Mouse (Mus musculus): ENCODE measurements around the gene Uba7. TPM values are rescaled to one million over a fixed set of nuclear protein-coding genes. Genes with fewer than 3 reads are reported as not detected.

Gene Uba7
- polyA plus RNA-seq (2015; fragmentation: Nextera tagmentation; extraction: Ambion mirVana), result 74.5 and 86.4 TPM in 2 replicates

DNA sequence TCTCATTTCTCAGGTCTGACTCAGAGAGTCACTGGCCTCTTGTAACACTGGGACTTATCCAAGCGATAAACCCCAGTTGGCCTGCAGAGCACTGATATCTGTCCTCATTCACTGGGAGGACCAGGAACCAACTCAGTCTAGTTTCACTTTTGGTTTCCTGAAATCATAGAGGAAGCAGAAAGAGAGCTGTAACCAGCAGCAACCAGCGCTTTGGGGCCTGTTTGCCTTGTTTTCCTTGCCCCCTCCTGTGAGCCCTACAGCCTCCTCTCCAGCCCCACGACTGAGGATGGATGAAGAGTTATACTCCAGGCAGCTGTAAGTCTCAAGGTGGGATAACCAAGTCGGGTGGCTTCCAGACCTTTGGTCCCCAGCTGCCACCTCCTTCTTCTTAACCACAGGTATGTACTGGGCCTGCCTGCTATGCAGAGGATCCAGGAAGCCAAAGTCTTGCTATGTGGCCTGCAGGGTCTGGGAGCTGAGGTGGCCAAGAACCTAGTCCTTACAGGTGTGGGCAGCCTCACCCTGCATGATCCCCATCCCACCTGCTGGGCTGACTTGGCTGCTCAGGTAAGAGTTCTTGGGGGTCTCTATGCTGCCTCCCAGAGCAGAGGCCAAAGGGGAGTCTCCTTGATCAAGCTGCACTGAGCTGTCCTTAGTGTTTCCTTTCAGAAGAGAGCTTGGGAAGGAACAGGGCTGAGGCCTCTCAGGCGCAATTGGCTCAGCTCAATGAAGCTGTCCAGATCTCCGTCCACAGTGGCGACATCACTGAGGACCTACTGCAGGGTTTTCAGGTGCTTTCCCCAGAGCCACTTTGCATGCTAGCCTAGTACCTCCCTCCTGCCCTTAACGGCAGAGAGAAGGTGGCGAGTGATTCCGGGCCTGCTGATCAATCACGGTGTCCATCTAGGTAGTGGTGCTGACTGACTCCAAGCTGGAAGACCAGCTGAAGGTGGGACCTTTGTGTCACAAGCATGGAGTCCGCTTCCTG, at the start of gene Uba7:
Gene Uba7, plus strand, starts transcription at position 107 of the 988 bp plus-strand sequence.

DNA sequence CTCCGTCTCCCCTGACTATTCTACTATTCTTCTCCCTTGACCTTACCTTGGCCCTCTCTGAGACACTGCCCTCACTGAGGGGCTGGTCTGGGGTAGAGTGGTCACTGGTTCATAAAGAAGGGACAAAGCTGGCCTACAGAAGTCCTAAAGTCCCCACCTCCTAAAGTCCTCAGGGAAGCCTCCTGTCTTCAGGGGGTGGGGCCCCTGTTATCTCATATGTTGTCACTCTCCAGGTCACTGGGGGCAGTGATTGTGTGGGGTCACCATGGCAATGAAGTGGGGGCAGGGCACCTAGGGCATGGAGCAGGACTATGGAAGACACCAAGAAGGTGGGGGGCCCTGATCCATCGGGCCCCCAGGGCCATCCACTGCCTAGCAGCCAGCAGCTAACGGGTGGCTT, 47.1 kb upstream of the Uba7 start, which contains the start of gene Actl11:
Gene Actl11, plus strand, starts transcription at position 301 of the 400 bp plus-strand sequence.

GRCm38 (mm10) chr9:107935374-107935773, 39.9 kb upstream of the Uba7 start, which contains the start of gene Camkv:
TSS of gene Camkv (plus strand) at chr9:107935674.

DNA sequence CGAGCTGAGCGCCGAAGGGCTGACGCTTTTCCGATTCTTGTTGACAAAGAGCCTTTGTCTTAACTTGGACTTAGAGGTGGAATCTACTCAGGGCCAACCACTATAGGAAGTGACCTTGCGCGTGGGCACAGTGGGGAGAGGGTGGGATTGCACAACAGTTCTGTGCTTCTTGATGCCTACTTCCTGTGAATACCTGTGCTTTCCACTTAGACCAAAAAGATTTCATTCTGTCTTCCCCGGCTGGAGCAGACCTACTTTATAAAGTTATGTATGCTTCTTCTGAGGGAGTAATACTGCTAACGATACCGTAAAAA, 25.4 kb upstream of the Uba7 start, which contains the start of gene Traip:
Gene Traip, plus strand, starts transcription at position 215 of the 314 bp plus-strand sequence.

DNA sequence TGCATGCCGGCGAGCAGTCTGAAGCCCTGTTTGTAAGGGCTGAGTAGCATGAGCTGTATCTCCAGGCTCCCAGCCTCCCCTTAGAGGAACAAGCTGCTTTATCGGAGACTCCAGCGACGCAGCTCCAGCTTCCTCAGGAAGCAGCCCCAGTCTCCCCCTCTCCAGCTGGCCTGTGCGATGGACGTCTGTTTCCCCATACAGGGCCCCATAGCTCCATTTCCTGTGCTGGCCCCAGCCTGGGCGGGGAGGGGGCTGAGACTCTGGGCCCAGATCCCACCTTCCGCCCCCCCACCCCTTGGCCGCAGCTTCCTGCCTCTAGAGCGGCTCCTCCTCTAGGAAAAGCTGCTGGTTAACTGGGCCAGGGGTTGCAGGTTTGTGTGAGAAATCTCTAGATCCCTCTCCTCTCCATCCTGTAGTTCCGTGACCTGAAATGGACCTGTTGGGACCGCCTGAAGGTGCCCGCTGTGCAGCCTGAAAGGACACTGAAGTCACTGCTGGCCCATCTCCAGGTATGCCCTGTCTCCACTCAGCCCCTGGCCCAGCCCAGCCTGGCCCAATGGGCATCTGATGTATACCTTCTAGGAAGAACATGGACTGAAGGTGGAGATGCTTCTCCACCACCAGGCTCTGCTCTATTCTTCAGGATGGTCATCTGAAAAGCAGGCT, 7.5 kb downstream of the Uba7 start, which contains the start of gene Gm20661:
Gene Gm20661, plus strand, starts transcription at position 378 of the 666 bp plus-strand sequence.

GRCm38 (mm10) chr9:107985131-107986119, 10.1 kb downstream of the Uba7 start, which contains the start of gene Inka1:
TSS of gene Inka1 (minus strand) at chr9:107985879.

GRCm38 (mm10) chr9:107992197-107992596, 16.9 kb downstream of the Uba7 start, which contains the start of gene Cdhr4:
TSS of gene Cdhr4 (plus strand) at chr9:107992497.

GRCm38 (mm10) chr9:107996049-107996448, 20.7 kb downstream of the Uba7 start, which contains the start of gene Gm20662:
TSS of gene Gm20662 (plus strand) at chr9:107996349.

DNA sequence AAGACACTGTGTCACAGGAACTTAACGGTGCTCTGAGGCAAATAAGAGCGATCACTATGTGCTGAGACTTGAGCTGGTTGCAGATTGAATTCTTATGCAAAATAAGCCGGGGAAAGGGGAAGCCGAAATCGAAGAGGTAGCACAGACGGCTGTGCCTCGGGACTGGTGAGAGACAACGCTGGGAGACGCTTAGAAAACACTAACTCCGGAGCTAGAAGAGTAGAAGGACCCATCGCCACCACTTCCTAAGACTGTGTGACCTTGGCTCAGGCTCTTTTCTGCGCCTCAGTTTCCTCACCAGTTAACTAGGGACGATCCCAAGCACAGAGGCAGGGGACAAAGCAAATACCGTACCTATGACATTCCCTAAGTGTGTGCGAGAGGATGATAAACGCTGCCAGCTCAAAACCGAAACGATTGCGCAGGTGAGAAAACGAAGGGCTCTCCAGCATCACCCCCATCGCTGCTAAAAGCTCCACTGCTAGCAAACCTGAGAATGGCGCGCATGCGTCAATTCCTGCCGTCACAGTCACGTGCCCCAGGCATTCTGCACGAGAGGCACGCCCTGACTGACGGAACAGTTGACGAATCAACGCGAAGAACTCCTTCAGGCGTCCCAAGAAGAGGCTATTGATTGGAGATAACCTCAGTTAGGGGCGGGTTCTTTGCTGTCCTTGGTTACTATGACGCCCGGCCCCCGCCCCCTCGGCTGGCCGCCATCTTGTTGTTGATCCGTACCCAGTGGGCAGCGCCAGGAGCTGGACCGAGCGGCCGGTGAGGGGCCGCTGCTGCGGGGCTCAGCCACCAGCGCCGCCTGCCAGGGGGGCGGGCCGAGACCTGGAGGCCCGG, 26.8 kb downstream of the Uba7 start, which contains the start of gene Ip6k1:
Gene Ip6k1, plus strand, starts transcription at position 580 of the 849 bp plus-strand sequence.

Other genes with a start within 250 kb of the Uba7 start
- gene Rbm5, start 204.5 kb upstream of the Uba7 start, polyA plus RNA-seq (2015; fragmentation: Nextera tagmentation; extraction: Ambion mirVana), result 86.8 and 98.0 TPM in 2 replicates
- 37.4 and 39.2 TPM in 2 replicates for gene Rbm6, start 102.3 kb upstream of the Uba7 start, polyA plus RNA-seq (2015; fragmentation: Nextera tagmentation; extraction: Ambion mirVana)
- 5.0 and 5.7 TPM in 2 replicates for gene Mon1a, start 87.4 kb upstream of the Uba7 start, polyA plus RNA-seq (2015; fragmentation: Nextera tagmentation; extraction: Ambion mirVana)
- gene Mst1r, start 68.6 kb upstream of the Uba7 start, polyA plus RNA-seq (2015; fragmentation: Nextera tagmentation; extraction: Ambion mirVana), result 2.1 and 2.4 TPM in 2 replicates
- gene Actl11, start 47.0 kb upstream of the Uba7 start, polyA plus RNA-seq (2015; fragmentation: Nextera tagmentation; extraction: Ambion mirVana), result not detected in 2 replicates
- gene Camkv, start 39.8 kb upstream of the Uba7 start, polyA plus RNA-seq (2015; fragmentation: Nextera tagmentation; extraction: Ambion mirVana), result 0.10 and 0.20 TPM in 2 replicates
- 18.6 and 19.2 TPM in 2 replicates for gene Traip, start 25.4 kb upstream of the Uba7 start, polyA plus RNA-seq (2015; fragmentation: Nextera tagmentation; extraction: Ambion mirVana)
- 0.77 and 1.3 TPM in 2 replicates for gene Gm20661, start 7.6 kb downstream of the Uba7 start, polyA plus RNA-seq (2015; fragmentation: Nextera tagmentation; extraction: Ambion mirVana)
- gene Inka1, start 10.4 kb downstream of the Uba7 start, polyA plus RNA-seq (2015; fragmentation: Nextera tagmentation; extraction: Ambion mirVana), result 75.4 and 77.7 TPM in 2 replicates
- 2.2 and 3.8 TPM in 2 replicates for gene Cdhr4, start 17.0 kb downstream of the Uba7 start, polyA plus RNA-seq (2015; fragmentation: Nextera tagmentation; extraction: Ambion mirVana)
- gene Gm20662, start 20.8 kb downstream of the Uba7 start, polyA plus RNA-seq (2015; fragmentation: Nextera tagmentation; extraction: Ambion mirVana), result 0.17 TPM in 1 of 2 replicates, not detected in the other
- gene Ip6k1, start 27.0 kb downstream of the Uba7 start, polyA plus RNA-seq (2015; fragmentation: Nextera tagmentation; extraction: Ambion mirVana), result 43.7 and 46.3 TPM in 2 replicates
- 14.6 and 15.7 TPM in 2 replicates for gene Gmppb, start 73.7 kb downstream of the Uba7 start, polyA plus RNA-seq (2015; fragmentation: Nextera tagmentation; extraction: Ambion mirVana)
- 1.9 and 2.3 TPM in 2 replicates for gene Amigo3, start 77.7 kb downstream of the Uba7 start, polyA plus RNA-seq (2015; fragmentation: Nextera tagmentation; extraction: Ambion mirVana)
- 3.4 and 4.5 TPM in 2 replicates for gene Mst1, start 104.9 kb downstream of the Uba7 start, polyA plus RNA-seq (2015; fragmentation: Nextera tagmentation; extraction: Ambion mirVana)
- gene Rnf123, start 107.8 kb downstream of the Uba7 start, polyA plus RNA-seq (2015; fragmentation: Nextera tagmentation; extraction: Ambion mirVana), result 90.1 and 92.6 TPM in 2 replicates
- 130 and 136 TPM in 2 replicates for gene Apeh, start 119.1 kb downstream of the Uba7 start, polyA plus RNA-seq (2015; fragmentation: Nextera tagmentation; extraction: Ambion mirVana)
- 2.9 TPM in 2 replicates for gene Bsn, start 214.9 kb downstream of the Uba7 start, polyA plus RNA-seq (2015; fragmentation: Nextera tagmentation; extraction: Ambion mirVana)